Mouse (Mus musculus) ovary, adult 18-20 months (tissue): ENCODE data around the gene Olfr1209.

Experiments
- DNase-seq: peaks from one replicate; pipeline ENCODE4 v3.0.0; 2022; ENCODE audit warnings: low spot score, mixed read lengths

Olfr1209 gene

DNA sequence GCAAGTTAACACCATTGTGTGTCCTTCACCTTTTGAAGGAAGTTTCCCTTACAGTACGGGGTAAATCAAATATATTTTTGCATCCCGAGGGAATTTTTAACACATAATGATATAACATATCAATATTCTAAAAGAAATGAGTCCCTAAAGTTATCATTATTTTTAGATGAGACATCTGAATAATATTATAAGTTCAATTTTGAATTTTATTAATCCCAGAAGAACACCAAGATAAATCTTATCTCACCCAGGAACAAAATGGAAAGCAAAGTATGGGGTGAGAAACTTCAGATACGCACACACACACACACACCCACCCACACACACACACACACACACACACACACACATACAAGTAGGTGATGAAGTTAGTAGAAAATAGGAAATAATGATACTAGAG, at the start of gene Olfr1209:
Olfr1209 (minus strand) TSS at position 101 of the 400 bp plus-strand sequence.
- no peak for DNase-seq

- no peak for DNase-seq
Observed at GRCm38 (mm10) chr2:88953669-88954068, 38.7 kb upstream of the Olfr1209 start, which contains the start of gene Olfr1212. Gene Olfr1212, plus strand, starts transcription at chr2:88953969.

- DNase-seq = no peak
Observed at GRCm38 (mm10) chr2:88938011-88938410, 23.1 kb upstream of the Olfr1209 start, which contains the start of gene Olfr1211. Gene Olfr1211, minus strand, starts transcription at chr2:88938111.

GRCm38 (mm10) chr2:88902211-88902610, 12.7 kb downstream of the Olfr1209 start, which contains the start of gene Olfr1208:
Gene Olfr1208, minus strand, starts transcription at chr2:88902311.
- no peak for DNase-seq

DNA sequence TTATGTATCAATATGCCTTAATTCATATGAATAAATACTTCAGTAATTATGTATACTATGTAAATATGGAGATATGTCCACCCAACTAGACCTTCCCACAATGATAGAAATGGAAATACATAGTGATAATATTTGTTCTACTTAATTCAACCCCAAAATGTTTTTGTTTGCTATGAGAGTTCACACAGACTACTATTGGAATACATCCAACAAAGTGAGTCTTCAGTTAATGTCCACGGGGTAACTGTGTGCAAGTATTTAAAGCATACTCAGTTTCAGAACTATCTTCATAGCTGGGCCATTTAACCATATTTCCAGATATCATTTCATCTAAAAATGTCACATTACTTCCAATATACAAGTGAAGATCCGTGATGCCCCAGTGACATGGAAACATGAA, 52.0 kb downstream of the Olfr1209 start, which contains the start of gene Olfr1206:
Olfr1206 (plus strand) TSS at position 301 of the 400 bp plus-strand sequence.
- no peak for DNase-seq
